Mouse (Mus musculus) kidney, adult 8-10 months (tissue): ENCODE measurements at regions not wholly inside any gene's neighbourhood (a gene's known extent, or its start where the extent isn't known, plus 50 kb on each side); places are given as distances from the start of the nearest gene placed in this dataset.
A peak's percentile ranks its signal among the peaks of the same experiment; 100 is the strongest.

ENCODE experiments used
- DNase-seq, 2 experiments: peaks; one replicate each; pipeline ENCODE4 v3.0.0; 2022

- DNase-seq: no peak
These were observed 127.7 kb downstream of the Pros1 start for GRCm38 (mm10) chr16:62981821-62982220.

- no peak for DNase-seq
These were observed 128.5 kb downstream of the Pros1 start for GRCm38 (mm10) chr16:62982558-62982957.

GRCm38 (mm10) chr16:62995555-62995954 is 141.4 kb downstream of the Pros1 start:
- no peak for DNase-seq

- DNase-seq: no peak
These were observed 157.1 kb downstream of the Pros1 start for GRCm38 (mm10) chr16:63011151-63011734.

GRCm38 (mm10) chr16:63014453-63014852 is 160.3 kb downstream of the Pros1 start:
- DNase-seq: no peak

GRCm38 (mm10) chr16:63016144-63016543 is 162.0 kb downstream of the Pros1 start:
- DNase-seq: no peak

GRCm38 (mm10) chr16:63016658-63017057 is 162.6 kb downstream of the Pros1 start:
- no peak for DNase-seq

GRCm38 (mm10) chr16:63030399-63030798 is 176.3 kb downstream of the Pros1 start:
- DNase-seq: no peak

GRCm38 (mm10) chr16:63031035-63031434 is 176.9 kb downstream of the Pros1 start:
- no peak for DNase-seq

GRCm38 (mm10) chr16:63031802-63032201 is 177.7 kb downstream of the Pros1 start:
- no peak for DNase-seq

GRCm38 (mm10) chr16:63049100-63049499 is 195.0 kb downstream of the Pros1 start:
- DNase-seq: no peak

GRCm38 (mm10) chr16:63062883-63063282 is 208.8 kb downstream of the Pros1 start:
- no peak for DNase-seq

- DNase-seq: no peak
These were observed 215.9 kb downstream of the Pros1 start for GRCm38 (mm10) chr16:63069987-63070386.

- DNase-seq: no peak
These were observed 221.7 kb downstream of the Pros1 start for GRCm38 (mm10) chr16:63075814-63076213.

GRCm38 (mm10) chr16:63081383-63081782 is 227.3 kb downstream of the Pros1 start:
- no peak for DNase-seq

GRCm38 (mm10) chr16:63083256-63083655 is 229.1 kb downstream of the Pros1 start:
- DNase-seq: no peak

GRCm38 (mm10) chr16:63084021-63084756 is 230.1 kb downstream of the Pros1 start:
- no peak for DNase-seq

GRCm38 (mm10) chr16:63086086-63086796 is 232.1 kb downstream of the Pros1 start:
- no peak for DNase-seq

GRCm38 (mm10) chr16:63091471-63092300 is 237.6 kb downstream of the Pros1 start:
- DNase-seq: no peak

- DNase-seq: peak in 1 of 2 experiments; percentile 15
These were observed 240.2 kb downstream of the Pros1 start for GRCm38 (mm10) chr16:63094126-63094840.

- no peak for DNase-seq
These were observed 248.3 kb downstream of the Pros1 start for GRCm38 (mm10) chr16:63102362-63102761.

GRCm38 (mm10) chr16:63102930-63103329 is 248.8 kb downstream of the Pros1 start:
- DNase-seq: no peak
